Mouse (Mus musculus): ENCODE data around the gene Olfr986. TPM values are rescaled to one million over a fixed set of nuclear protein-coding genes. Genes with fewer than 3 reads are reported as not detected.

The Olfr986 gene
- polyA plus RNA-seq, 1 experiment from 2014 or later = not detected

DNA sequence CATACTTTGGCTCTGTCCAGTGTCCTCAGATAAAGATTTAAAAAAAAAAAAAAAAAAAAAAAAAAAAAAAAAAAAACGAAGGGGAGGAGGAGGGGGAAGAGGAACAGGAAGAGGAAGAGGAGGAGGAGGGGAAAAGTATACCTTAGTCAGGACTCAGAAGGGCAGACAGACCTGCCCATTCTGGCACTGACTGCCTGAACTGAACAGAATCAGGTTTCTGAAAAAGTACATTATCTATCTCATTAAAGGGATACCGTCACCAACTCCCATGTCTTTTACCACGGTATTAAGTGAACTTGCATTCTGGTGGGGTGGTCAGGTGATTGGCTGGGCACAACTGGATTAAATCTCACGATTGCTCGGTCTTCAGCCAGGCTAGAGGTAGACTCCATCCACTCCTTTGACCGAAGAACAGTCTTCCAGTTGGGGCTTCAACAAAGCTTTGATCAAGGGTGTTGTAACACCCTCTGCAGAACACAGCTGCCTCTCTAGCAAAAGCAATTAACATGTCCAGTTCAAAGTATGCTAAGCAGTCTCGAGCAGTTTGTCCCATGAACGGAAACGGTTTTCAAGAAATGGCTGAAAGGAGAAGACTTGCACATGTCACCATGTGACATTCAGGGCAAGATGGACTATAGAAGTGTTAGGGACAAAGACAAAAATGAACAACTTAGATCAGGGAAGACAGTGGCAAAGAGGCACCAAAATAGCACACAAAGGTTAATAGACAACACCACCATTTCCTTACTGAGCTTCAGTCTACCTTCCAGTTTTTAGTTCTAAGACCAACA lies 10.6 kb downstream of the Olfr986 start:
- H3K36me3 ChIP-seq (ENCODE audit: control insufficient read depth, insufficient read depth, low read length) = no peaks in the 10 kb centered on the region
- H3K9me3 ChIP-seq (ENCODE audit: control insufficient read depth, low read length) = no peaks in the 10 kb centered on the region
- H3K27ac ChIP-seq (replicated peaks; ENCODE audit: low read depth, low read length) = 0 out of 2 replicates have a peak overlapping the region, but pooled peaks have one; percentile 9
- WGBS = 94% methylated on average over 9 of the region's 9 CpGs
- H3K4me2 ChIP-seq (ENCODE audit: low read length) = peak overlapping the region; percentile 72
- H3K9ac ChIP-seq (replicated peaks; ENCODE audit: low read length) = peak overlapping the region; percentile 87; the same call in 1 of the 2 replicates
- DNase-seq (peak; percentile 22), ATAC-seq (ENCODE audit: low FRiP score, low TSS enrichment) (no peak)
- H3K4me3 ChIP-seq (replicated peaks; ENCODE audit: low read depth, low read length) = peak overlapping the region; percentile 85
- no peaks in the 10 kb centered on the region for H3K27me3 ChIP-seq (ENCODE audit: control insufficient read depth, insufficient read depth, low read length)
- peaks cover 7% of the 10 kb centered on the region; the same call in 1 of the 2 replicates for H3K4me1 ChIP-seq (ENCODE audit: control insufficient read depth, insufficient read depth, low read length)

GRCm38 (mm10) chr9:40192098-40193038 lies 11.6 kb downstream of the Olfr986 start, which contains the start of gene Zfp202:
Zfp202 (plus strand) TSS chr9:40192316.
- under 1% methylated on average over 62 of the region's 63 CpGs for WGBS
- no peaks in the 10 kb centered on the region for H3K9me3 ChIP-seq (ENCODE audit: control insufficient read depth, low read length)
- peak; percentile 98 for ATAC-seq (ENCODE audit: low FRiP score, low TSS enrichment)
- H3K4me3 ChIP-seq (replicated peaks; ENCODE audit: low read depth, low read length) = peak within 1 kb of the TSS; percentile 85
- peak within 1 kb of the TSS; percentile 72 for H3K27ac ChIP-seq (replicated peaks; ENCODE audit: low read depth, low read length)
- no peaks in the 10 kb centered on the region for H3K27me3 ChIP-seq (ENCODE audit: control insufficient read depth, insufficient read depth, low read length)
- H3K9ac ChIP-seq (replicated peaks; ENCODE audit: low read length) = peak within 1 kb of the TSS; percentile 87
- peak; percentile 94 for DNase-seq
- no peaks in the 10 kb centered on the region for H3K36me3 ChIP-seq (ENCODE audit: control insufficient read depth, insufficient read depth, low read length)
- H3K4me2 ChIP-seq (ENCODE audit: low read length) = peak within 1 kb of the TSS; percentile 72
- peaks cover 7% of the 10 kb centered on the region; the same call in 1 of the 2 replicates for H3K4me1 ChIP-seq (ENCODE audit: control insufficient read depth, insufficient read depth, low read length)

- Histone ChIP-seq H3K9me3 (ENCODE audit: control insufficient read depth, low read length) (no peaks in the 10 kb centered on the region), H3K27ac (replicated peaks; ENCODE audit: low read depth, low read length) (no peak overlapping the region), H3K27me3 (ENCODE audit: control insufficient read depth, insufficient read depth, low read length) (no peaks in the 10 kb centered on the region), H3K9ac (replicated peaks; ENCODE audit: low read length) (no peak overlapping the region), H3K4me3 (replicated peaks; ENCODE audit: low read depth, low read length) (no peak overlapping the region), H3K36me3 (ENCODE audit: control insufficient read depth, insufficient read depth, low read length) (no peaks in the 10 kb centered on the region), H3K4me2 (ENCODE audit: low read length) (no peak overlapping the region), H3K4me1 (ENCODE audit: control insufficient read depth, insufficient read depth, low read length) (peaks cover 7% of the 10 kb centered on the region; the same call in 1 of the 2 replicates)
- WGBS = 94% methylated on average over 3 of the region's 3 CpGs
- no peak for ATAC-seq (ENCODE audit: low FRiP score, low TSS enrichment)
- DNase-seq = no peak
Measured at GRCm38 (mm10) chr9:40195981-40196380, 15.3 kb downstream of the Olfr986 start.

DNA sequence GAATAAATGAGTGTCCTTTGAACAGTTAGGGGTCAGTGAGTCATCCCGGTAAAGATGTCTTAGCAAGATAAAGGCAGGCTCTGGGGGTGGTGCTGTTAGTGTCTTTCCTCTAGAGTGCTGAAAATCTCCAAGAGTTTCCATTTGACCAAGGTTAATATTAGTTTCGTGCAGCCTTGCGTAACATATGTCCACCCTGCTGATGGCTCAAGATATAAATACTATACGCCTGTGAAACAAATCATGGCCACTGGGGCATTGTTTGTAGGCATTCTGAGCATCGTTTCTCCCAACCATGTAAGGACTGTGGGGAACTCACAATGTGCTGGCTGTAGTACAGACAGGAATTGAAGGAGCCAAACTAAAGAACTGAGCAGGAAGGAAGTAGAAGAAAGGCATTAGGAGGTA lies 25.8 kb downstream of the Olfr986 start:
- Histone ChIP-seq H3K4me3 (replicated peaks; ENCODE audit: low read depth, low read length) (no peak overlapping the region), H3K27me3 (ENCODE audit: control insufficient read depth, insufficient read depth, low read length) (no peaks in the 10 kb centered on the region), H3K4me2 (ENCODE audit: low read length) (no peak overlapping the region), H3K9me3 (ENCODE audit: control insufficient read depth, low read length) (no peaks in the 10 kb centered on the region), H3K9ac (replicated peaks; ENCODE audit: low read length) (no peak overlapping the region), H3K36me3 (ENCODE audit: control insufficient read depth, insufficient read depth, low read length) (peaks cover 47% of the 10 kb centered on the region), H3K27ac (replicated peaks; ENCODE audit: low read depth, low read length) (no peak overlapping the region), H3K4me1 (ENCODE audit: control insufficient read depth, insufficient read depth, low read length) (no peaks in the 10 kb centered on the region)
- DNase-seq (no peak), ATAC-seq (ENCODE audit: low FRiP score, low TSS enrichment) (no peak)
- WGBS = 87% methylated on average over 5 of the region's 5 CpGs

- no peaks in the 10 kb centered on the region for H3K27me3 ChIP-seq (ENCODE audit: control insufficient read depth, insufficient read depth, low read length)
- ATAC-seq (ENCODE audit: low FRiP score, low TSS enrichment) (no peak), DNase-seq (no peak)
- H3K9me3 ChIP-seq (ENCODE audit: control insufficient read depth, low read length) = no peaks in the 10 kb centered on the region
- no peak overlapping the region for H3K4me2 ChIP-seq (ENCODE audit: low read length)
- H3K4me1 ChIP-seq (ENCODE audit: control insufficient read depth, insufficient read depth, low read length) = no peaks in the 10 kb centered on the region
- WGBS = 92% methylated on average over 2 of the region's 2 CpGs
- H3K27ac ChIP-seq (replicated peaks; ENCODE audit: low read depth, low read length) = no peak overlapping the region
- H3K36me3 ChIP-seq (ENCODE audit: control insufficient read depth, insufficient read depth, low read length) = peaks cover 69% of the 10 kb centered on the region
- H3K4me3 ChIP-seq (replicated peaks; ENCODE audit: low read depth, low read length) = no peak overlapping the region
- H3K9ac ChIP-seq (replicated peaks; ENCODE audit: low read length) = no peak overlapping the region
Measured at GRCm38 (mm10) chr9:40210744-40211143, 30.0 kb downstream of the Olfr986 start.

GRCm38 (mm10) chr9:40214058-40214457 lies 33.3 kb downstream of the Olfr986 start:
- Histone ChIP-seq H3K9me3 (ENCODE audit: control insufficient read depth, low read length) (no peaks in the 10 kb centered on the region), H3K27ac (replicated peaks; ENCODE audit: low read depth, low read length) (no peak overlapping the region), H3K27me3 (ENCODE audit: control insufficient read depth, insufficient read depth, low read length) (no peaks in the 10 kb centered on the region), H3K9ac (replicated peaks; ENCODE audit: low read length) (no peak overlapping the region), H3K4me3 (replicated peaks; ENCODE audit: low read depth, low read length) (no peak overlapping the region), H3K4me1 (ENCODE audit: control insufficient read depth, insufficient read depth, low read length) (no peaks in the 10 kb centered on the region), H3K4me2 (ENCODE audit: low read length) (no peak overlapping the region), H3K36me3 (ENCODE audit: control insufficient read depth, insufficient read depth, low read length) (peaks cover 47% of the 10 kb centered on the region)
- 97% methylated on average over 5 of the region's 5 CpGs for WGBS
- ATAC-seq (ENCODE audit: low FRiP score, low TSS enrichment) (no peak), DNase-seq (no peak)

- no peak overlapping the region for H3K4me2 ChIP-seq (ENCODE audit: low read length)
- no peaks in the 10 kb centered on the region for H3K4me1 ChIP-seq (ENCODE audit: control insufficient read depth, insufficient read depth, low read length)
- ATAC-seq (ENCODE audit: low FRiP score, low TSS enrichment) (no peak), DNase-seq (no peak)
- H3K4me3 ChIP-seq (replicated peaks; ENCODE audit: low read depth, low read length) = no peak overlapping the region
- no peak overlapping the region for H3K27ac ChIP-seq (replicated peaks; ENCODE audit: low read depth, low read length)
- H3K9me3 ChIP-seq (ENCODE audit: control insufficient read depth, low read length) = no peaks in the 10 kb centered on the region
- no peak overlapping the region for H3K9ac ChIP-seq (replicated peaks; ENCODE audit: low read length)
- peaks cover 21% of the 10 kb centered on the region for H3K36me3 ChIP-seq (ENCODE audit: control insufficient read depth, insufficient read depth, low read length)
- H3K27me3 ChIP-seq (ENCODE audit: control insufficient read depth, insufficient read depth, low read length) = no peaks in the 10 kb centered on the region
- WGBS = 77% methylated on average over 4 of the region's 4 CpGs
Measured at GRCm38 (mm10) chr9:40216651-40217050, 35.9 kb downstream of the Olfr986 start.

DNA sequence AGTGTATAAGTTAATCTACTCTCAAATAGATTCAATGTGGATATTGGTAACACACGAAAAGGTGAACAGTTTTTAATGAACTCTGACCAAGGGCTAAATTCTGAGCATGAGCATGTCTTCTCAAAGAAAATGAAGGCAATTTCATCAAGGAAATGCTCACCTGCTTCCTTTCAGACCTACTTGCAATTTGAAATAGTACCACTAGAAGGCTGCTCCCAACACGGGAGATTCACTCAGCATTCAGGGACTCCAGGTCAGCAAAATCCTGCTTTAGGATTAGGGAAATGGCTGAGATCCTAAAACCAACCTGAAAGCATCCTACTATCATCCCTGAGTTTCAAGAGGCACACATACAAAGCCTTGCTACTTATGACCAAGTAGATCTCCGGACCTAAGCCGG lies 43.6 kb downstream of the Olfr986 start:
- 66% methylated on average over 4 of the region's 4 CpGs for WGBS

More for the DNA sequence above, 43.6 kb downstream of the Olfr986 start:
- H3K4me3 ChIP-seq (replicated peaks; ENCODE audit: low read depth, low read length) = no peak overlapping the region
- DNase-seq (peak; percentile 26), ATAC-seq (ENCODE audit: low FRiP score, low TSS enrichment) (no peak)
- no peak overlapping the region for H3K4me2 ChIP-seq (ENCODE audit: low read length)
- H3K9ac ChIP-seq (replicated peaks; ENCODE audit: low read length) = no peak overlapping the region
- H3K27me3 ChIP-seq (ENCODE audit: control insufficient read depth, insufficient read depth, low read length) = no peaks in the 10 kb centered on the region
- H3K4me1 ChIP-seq (ENCODE audit: control insufficient read depth, insufficient read depth, low read length) = no peaks in the 10 kb centered on the region
- H3K36me3 ChIP-seq (ENCODE audit: control insufficient read depth, insufficient read depth, low read length) = no peaks in the 10 kb centered on the region
- no peaks in the 10 kb centered on the region for H3K9me3 ChIP-seq (ENCODE audit: control insufficient read depth, low read length)
- no peak overlapping the region for H3K27ac ChIP-seq (replicated peaks; ENCODE audit: low read depth, low read length)

Measured in midbrain, embryonic 14.5 days (tissue).